Mouse (Mus musculus): ENCODE results near the gene Mrpl52. TPM values are rescaled to one million over a fixed set of nuclear protein-coding genes. Genes with fewer than 3 reads are reported as not detected.

The Mrpl52 gene
- total and polyA plus RNA-seq, 3 experiments: 115 to 168 (median 129) TPM

- Histone ChIP-seq H3K79me2 (replicated peaks; ENCODE audit: control insufficient read depth, insufficient read depth, low read length) (no peaks in the 10 kb centered on the region), H3K36me3 (ENCODE audit: control insufficient read depth, insufficient read depth, low read length) (no peaks in the 10 kb centered on the region), H3K9ac (ENCODE audit: low read depth, low read length) (peak overlapping the region; percentile 87), H3K4me3 (peak overlapping the region; percentile 71), H3K27ac (peak overlapping the region; percentile 81), H3K27me3 (ENCODE audit: control insufficient read depth, insufficient read depth, low read length) (peaks cover 1% of the 10 kb centered on the region; the same call in 1 of the 2 replicates), H3K4me1 (ENCODE audit: control insufficient read depth, insufficient read depth, low read length) (peaks cover 9% of the 10 kb centered on the region)
- DNase-seq: peak; percentile 47 to 55
- TF ChIP-seq EP300 (IDR thresholded peaks at IDR 0.05; ENCODE audit: insufficient read depth, low read depth, low read length): no peak
- TF ChIP-seq CTCF (IDR thresholded peaks at IDR 0.05): no peak
- TF ChIP-seq POLR2A (IDR thresholded peaks at IDR 0.05; ENCODE audit: insufficient read depth, low read depth, low read length): no peak
- intact Hi-C loops (cut with DNase I): no loop called here
- WGBS: 32% methylated on average over 17 of the region's 17 CpGs
Measured at GRCm38 (mm10) chr14:54432837-54433830, 6.4 kb downstream of the Mrpl52 start.

- H3K4me3 ChIP-seq: peak overlapping the region; percentile 71
- intact Hi-C loops (cut with DNase I): no loop called here
- TF ChIP-seq POLR2A (IDR thresholded peaks at IDR 0.05; ENCODE audit: insufficient read depth, low read depth, low read length) (no peak), CTCF (IDR thresholded peaks at IDR 0.05) (no peak), EP300 (IDR thresholded peaks at IDR 0.05; ENCODE audit: insufficient read depth, low read depth, low read length) (no peak)
- 40% methylated on average over 12 of the region's 12 CpGs for WGBS
- H3K9ac ChIP-seq (ENCODE audit: low read depth, low read length): no peak overlapping the region
- H3K27me3 ChIP-seq (ENCODE audit: control insufficient read depth, insufficient read depth, low read length): peaks cover 1% of the 10 kb centered on the region; the same call in 1 of the 2 replicates
- peak overlapping the region; percentile 81 for H3K27ac ChIP-seq
- no peaks in the 10 kb centered on the region for H3K36me3 ChIP-seq (ENCODE audit: control insufficient read depth, insufficient read depth, low read length)
- peak; percentile 33 to 46 for DNase-seq
- peaks cover 9% of the 10 kb centered on the region for H3K4me1 ChIP-seq (ENCODE audit: control insufficient read depth, insufficient read depth, low read length)
- no peaks in the 10 kb centered on the region for H3K79me2 ChIP-seq (replicated peaks; ENCODE audit: control insufficient read depth, insufficient read depth, low read length)
Measured at GRCm38 (mm10) chr14:54433941-54434531, 7.3 kb downstream of the Mrpl52 start.

GRCm38 (mm10) chr14:54435194-54435918 is 8.6 kb downstream of the Mrpl52 start:
- peaks cover 7% of the 10 kb centered on the region for H3K4me1 ChIP-seq (ENCODE audit: control insufficient read depth, insufficient read depth, low read length)
- intact Hi-C loops (cut with DNase I): no loop called here
- TF ChIP-seq EP300 (IDR thresholded peaks at IDR 0.05; ENCODE audit: insufficient read depth, low read depth, low read length): no peak
- TF ChIP-seq CTCF (IDR thresholded peaks at IDR 0.05): no peak
- no peak for TF ChIP-seq POLR2A (IDR thresholded peaks at IDR 0.05; ENCODE audit: insufficient read depth, low read depth, low read length)
- no peak overlapping the region for H3K4me3 ChIP-seq
- WGBS: 63% methylated on average over 11 of the region's 11 CpGs
- H3K36me3 ChIP-seq (ENCODE audit: control insufficient read depth, insufficient read depth, low read length): no peaks in the 10 kb centered on the region
- H3K27me3 ChIP-seq (ENCODE audit: control insufficient read depth, insufficient read depth, low read length): peaks cover 1% of the 10 kb centered on the region; the same call in 1 of the 2 replicates
- DNase-seq: no peak
- no peak overlapping the region for H3K9ac ChIP-seq (ENCODE audit: low read depth, low read length)
- no peaks in the 10 kb centered on the region for H3K79me2 ChIP-seq (replicated peaks; ENCODE audit: control insufficient read depth, insufficient read depth, low read length)
- no peak overlapping the region for H3K27ac ChIP-seq

GRCm38 (mm10) chr14:54439155-54439554 is 12.4 kb downstream of the Mrpl52 start:
- Histone ChIP-seq H3K27me3 (ENCODE audit: control insufficient read depth, insufficient read depth, low read length) (no peaks in the 10 kb centered on the region), H3K4me3 (no peak overlapping the region), H3K79me2 (replicated peaks; ENCODE audit: control insufficient read depth, insufficient read depth, low read length) (no peaks in the 10 kb centered on the region), H3K4me1 (ENCODE audit: control insufficient read depth, insufficient read depth, low read length) (0 out of 2 replicates have a peak, but pooled peaks cover 1% of the 10 kb centered on the region), H3K36me3 (ENCODE audit: control insufficient read depth, insufficient read depth, low read length) (no peaks in the 10 kb centered on the region), H3K9ac (ENCODE audit: low read depth, low read length) (no peak overlapping the region), H3K27ac (no peak overlapping the region)
- intact Hi-C loops (cut with DNase I): no loop called here
- TF ChIP-seq EP300 (IDR thresholded peaks at IDR 0.05; ENCODE audit: insufficient read depth, low read depth, low read length) (no peak), POLR2A (IDR thresholded peaks at IDR 0.05; ENCODE audit: insufficient read depth, low read depth, low read length) (no peak), CTCF (IDR thresholded peaks at IDR 0.05) (no peak)
- DNase-seq: no peak
- WGBS: 88% methylated on average over 12 of the region's 12 CpGs

- H3K79me2 ChIP-seq (replicated peaks; ENCODE audit: control insufficient read depth, insufficient read depth, low read length): no peaks in the 10 kb centered on the region
Measured at GRCm38 (mm10) chr14:54439610-54440009, 12.9 kb downstream of the Mrpl52 start.

More at GRCm38 (mm10) chr14:54439610-54440009, 12.9 kb downstream of the Mrpl52 start:
- TF ChIP-seq CTCF (IDR thresholded peaks at IDR 0.05) (no peak), EP300 (IDR thresholded peaks at IDR 0.05; ENCODE audit: insufficient read depth, low read depth, low read length) (no peak), POLR2A (IDR thresholded peaks at IDR 0.05; ENCODE audit: insufficient read depth, low read depth, low read length) (no peak)
- intact Hi-C loops (cut with DNase I): loop anchor here (10.0 kb wide), 1 partner anchor 375 kb away; no protein-coding TSS in a partner anchor
- 75% methylated on average over 7 of the region's 7 CpGs for WGBS
- Histone ChIP-seq H3K36me3 (ENCODE audit: control insufficient read depth, insufficient read depth, low read length) (no peaks in the 10 kb centered on the region), H3K9ac (ENCODE audit: low read depth, low read length) (no peak overlapping the region), H3K4me1 (ENCODE audit: control insufficient read depth, insufficient read depth, low read length) (0 out of 2 replicates have a peak, but pooled peaks cover 1% of the 10 kb centered on the region), H3K27me3 (ENCODE audit: control insufficient read depth, insufficient read depth, low read length) (no peaks in the 10 kb centered on the region), H3K4me3 (no peak overlapping the region), H3K27ac (no peak overlapping the region)
- DNase-seq: no peak

Data from heart, adult 2 months (tissue).